ENCODE assay signal across 8 mouse cellular contexts in the genomic region with DNA sequence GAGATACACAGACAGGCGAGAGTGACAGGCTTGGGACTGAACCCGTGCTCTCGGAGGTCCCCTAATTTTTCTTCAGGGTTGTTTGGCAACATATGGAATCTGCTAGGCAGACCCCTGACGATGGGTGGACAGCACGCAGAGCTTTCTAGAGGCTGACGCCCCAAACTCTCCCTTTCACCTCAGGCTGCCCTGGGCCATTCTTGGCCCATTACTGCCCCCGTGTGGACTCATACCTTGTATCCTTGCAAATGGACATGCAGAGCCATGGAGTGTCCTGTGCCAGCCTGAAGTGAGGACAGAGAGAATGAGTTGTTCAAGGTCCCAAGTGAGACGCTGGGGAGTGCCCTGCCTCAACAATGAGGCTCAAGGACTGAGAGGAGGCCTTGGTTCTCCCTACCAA. TPM values are rescaled to one million over a fixed set of nuclear protein-coding genes. Genes with fewer than 3 reads are reported as not detected.
DNase-seq lines count a peak whose midpoint lies in the region; ATAC-seq lines count a peak whose summit lies in the region.

No protein-coding gene starts in this region.

- no peaks in the 10 kb centered on the region for H3K27me3 ChIP-seq in midbrain, embryonic 11.5 days (ENCODE audit: control insufficient read depth, insufficient read depth, low read length)
- no peaks in the 10 kb centered on the region for H3K27me3 ChIP-seq in midbrain, embryonic 15.5 days (replicated peaks)
- H3K27me3 ChIP-seq in liver, embryonic 11.5 days (replicated peaks; ENCODE audit: control insufficient read depth, insufficient read depth, low read length), result no peaks in the 10 kb centered on the region

- H3K4me2 ChIP-seq in midbrain, embryonic 11.5 days, result no peak overlapping the region
- no peak overlapping the region for H3K4me2 ChIP-seq in midbrain, embryonic 15.5 days
- H3K4me2 ChIP-seq in liver, embryonic 11.5 days, result no peak overlapping the region

- ATAC-seq in midbrain, embryonic 11.5 days (ENCODE audit: low FRiP score), result no peak
- ATAC-seq in midbrain, embryonic 15.5 days (replicated peaks), result no peak
- peak; percentile 33 to 50 for ATAC-seq in hematopoietic stem cell, adult 5-6 weeks (replicated peaks in 1 of 2; ENCODE audit: insufficient read depth in 1 of 2, low FRiP score in 2 of 2, low TSS enrichment in 1 of 2, low read depth in 1 of 2, poor library complexity in 2 of 2, severe bottlenecking in 2 of 2)
- ATAC-seq in liver, embryonic 11.5 days (replicated peaks; ENCODE audit: low FRiP score), result no peak

- peaks cover 15% of the 10 kb centered on the region for H3K4me1 ChIP-seq in midbrain, embryonic 11.5 days (ENCODE audit: control insufficient read depth, insufficient read depth, low read length)
- H3K4me1 ChIP-seq in midbrain, embryonic 15.5 days, result peaks cover 24% of the 10 kb centered on the region
- H3K4me1 ChIP-seq in liver, embryonic 11.5 days (replicated peaks; ENCODE audit: control insufficient read depth, insufficient read depth, low read length), result peaks cover 22% of the 10 kb centered on the region

- H3K36me3 ChIP-seq in midbrain, embryonic 11.5 days (ENCODE audit: control insufficient read depth, insufficient read depth, low read length), result peaks cover 10% of the 10 kb centered on the region
- H3K36me3 ChIP-seq in midbrain, embryonic 15.5 days (replicated peaks), result peaks cover 7% of the 10 kb centered on the region; the same call in 1 of the 2 replicates
- peaks cover 16% of the 10 kb centered on the region for H3K36me3 ChIP-seq in liver, embryonic 11.5 days (ENCODE audit: control insufficient read depth, insufficient read depth, low read length)

- 21% methylated on average over 8 of the region's 8 CpGs for WGBS in midbrain, embryonic 11.5 days
- WGBS in midbrain, embryonic 15.5 days, result 22% methylated on average over 8 of the region's 8 CpGs
- WGBS in liver, embryonic 11.5 days, result 26% methylated on average over 8 of the region's 8 CpGs

- no peak overlapping the region for H3K4me3 ChIP-seq in midbrain, embryonic 11.5 days (ENCODE audit: low read depth, low read length)
- no peak overlapping the region for H3K4me3 ChIP-seq in midbrain, embryonic 15.5 days
- no peak overlapping the region for H3K4me3 ChIP-seq in liver, embryonic 11.5 days (ENCODE audit: low read depth, low read length)

- H3K9me3 ChIP-seq in midbrain, embryonic 11.5 days (ENCODE audit: control insufficient read depth, low read length), result no peaks in the 10 kb centered on the region
- no peaks in the 10 kb centered on the region for H3K9me3 ChIP-seq in midbrain, embryonic 15.5 days
- no peaks in the 10 kb centered on the region for H3K9me3 ChIP-seq in liver, embryonic 11.5 days (ENCODE audit: control insufficient read depth, low read length)

- DNase-seq in midbrain, embryonic 11.5 days (ENCODE audit: low spot score, missing footprints), result peak; percentile 94
- DNase-seq in adrenal gland, adult 18-20 months (ENCODE audit: low spot score in 2 of 2), result peak; percentile 79 to 82
- DNase-seq in embryo, embryonic 10 days (ENCODE audit: low spot score), result peak; percentile 86
- peak; percentile 70 for DNase-seq in liver, embryonic 11.5 days (ENCODE audit: low spot score)
- peak; percentile 73 for DNase-seq in ovary, postnatal 36 days (ENCODE audit: low spot score)
- peak; percentile 65 to 67 for DNase-seq in thymus, postnatal 36 days

- no peak overlapping the region for H3K9ac ChIP-seq in midbrain, embryonic 11.5 days (ENCODE audit: low read length)
- no peak overlapping the region for H3K9ac ChIP-seq in midbrain, embryonic 15.5 days
- no peak overlapping the region for H3K9ac ChIP-seq in liver, embryonic 11.5 days (ENCODE audit: low read depth, low read length)

- no peak overlapping the region for H3K27ac ChIP-seq in midbrain, embryonic 11.5 days (ENCODE audit: low read depth, low read length)
- H3K27ac ChIP-seq in midbrain, embryonic 15.5 days, result no peak overlapping the region
- no peak overlapping the region for H3K27ac ChIP-seq in liver, embryonic 11.5 days (ENCODE audit: low read depth, low read length)

RNA-seq across cellular contexts. Expression of gene Phykpl, which starts 1.8 kb away (rescaled TPM):
- 9.6 and 10.7 TPM in 2 replicates for polyA plus RNA-seq in midbrain, embryonic 11.5 days (2014; fragmentation: Nextera tagmentation; extraction: Ambion mirVana)
- polyA plus RNA-seq in midbrain, embryonic 15.5 days (2015; fragmentation: Nextera tagmentation; extraction: Ambion mirVana), result 9.7 and 12.0 TPM in 2 replicates
- 10 to 100 TPM; 20.9 to 24.6 TPM for total RNA-seq in adrenal gland, adult 18-20 months (2021)
- total RNA-seq in hematopoietic stem cell, adult 5-6 weeks (2017), result 13.7 and 22.3 TPM in 2 replicates
- polyA plus RNA-seq in liver, embryonic 11.5 days (2014; fragmentation: Nextera tagmentation; extraction: Ambion mirVana), result 28.6 and 29.8 TPM in 2 replicates

RNA-seq across cellular contexts. Expression of gene Hnrnpab, which starts 23.9 kb away (rescaled TPM):
- 802 and 844 TPM in 2 replicates for polyA plus RNA-seq in midbrain, embryonic 11.5 days (2014; fragmentation: Nextera tagmentation; extraction: Ambion mirVana)
- polyA plus RNA-seq in midbrain, embryonic 15.5 days (2015; fragmentation: Nextera tagmentation; extraction: Ambion mirVana), result 353 and 380 TPM in 2 replicates
- 100 to 1,000 TPM; 254 to 336 TPM for total RNA-seq in adrenal gland, adult 18-20 months (2021)
- 761 and 1,232 TPM in 2 replicates for total RNA-seq in hematopoietic stem cell, adult 5-6 weeks (2017)
- 552 and 577 TPM in 2 replicates for polyA plus RNA-seq in liver, embryonic 11.5 days (2014; fragmentation: Nextera tagmentation; extraction: Ambion mirVana)

RNA-seq across cellular contexts. Expression of gene Nhp2, which starts 36.8 kb away (rescaled TPM):
- polyA plus RNA-seq in midbrain, embryonic 11.5 days (2014; fragmentation: Nextera tagmentation; extraction: Ambion mirVana), result 152 and 167 TPM in 2 replicates
- polyA plus RNA-seq in midbrain, embryonic 15.5 days (2015; fragmentation: Nextera tagmentation; extraction: Ambion mirVana), result 91.5 and 95.2 TPM in 2 replicates
- 10 to 100 TPM; 53.3 to 68.6 TPM for total RNA-seq in adrenal gland, adult 18-20 months (2021)
- 64.8 and 83.2 TPM in 2 replicates for total RNA-seq in hematopoietic stem cell, adult 5-6 weeks (2017)
- 347 and 349 TPM in 2 replicates for polyA plus RNA-seq in liver, embryonic 11.5 days (2014; fragmentation: Nextera tagmentation; extraction: Ambion mirVana)

RNA-seq across cellular contexts. Expression of gene Rmnd5b, which starts 53.0 kb away (rescaled TPM):
- 40.4 and 41.5 TPM in 2 replicates for polyA plus RNA-seq in midbrain, embryonic 11.5 days (2014; fragmentation: Nextera tagmentation; extraction: Ambion mirVana)
- 83.7 and 89.3 TPM in 2 replicates for polyA plus RNA-seq in midbrain, embryonic 15.5 days (2015; fragmentation: Nextera tagmentation; extraction: Ambion mirVana)
- 10 to 100 TPM; 30.0 to 47.2 TPM for total RNA-seq in adrenal gland, adult 18-20 months (2021)
- total RNA-seq in hematopoietic stem cell, adult 5-6 weeks (2017), result 15.6 and 27.8 TPM in 2 replicates
- 47.8 and 52.2 TPM in 2 replicates for polyA plus RNA-seq in liver, embryonic 11.5 days (2014; fragmentation: Nextera tagmentation; extraction: Ambion mirVana)

Comparison
In these comparisons a context has a peak if more than half of its experiments do, and no peak if none do; other contexts are left out.
1. ATAC-seq: peak in hematopoietic stem cell, adult 5-6 weeks (2 of 2); none in midbrain, embryonic 11.5 days (single experiment), midbrain, embryonic 15.5 days (single experiment) and liver, embryonic 11.5 days (single experiment).
2. Peak in every context shown above with its lines, with median percentiles within 50 percentile points of each other: DNase-seq.